Mouse (Mus musculus): ENCODE results near the gene Capn15. TPM values are rescaled to one million over a fixed set of nuclear protein-coding genes. Genes with fewer than 3 reads are reported as not detected.

The Capn15 gene
- polyA plus RNA-seq, 1 experiment: 12.1 TPM

- Histone ChIP-seq H3K27ac (ENCODE audit: insufficient read depth, low read depth, low read length) (no peak overlapping the region), H3K4me1 (ENCODE audit: control insufficient read depth, insufficient read depth, low read length) (peaks cover 32% of the 10 kb centered on the region), H3K4me3 (ENCODE audit: insufficient read depth, low read length) (no peak overlapping the region)
- TF ChIP-seq POLR2A (IDR thresholded peaks at IDR 0.05; ENCODE audit: borderline replicate concordance, low read depth, low read length) (no peak), CTCF (IDR thresholded peaks at IDR 0.05; ENCODE audit: low read depth, low read length) (no peak)
Measured at GRCm38 (mm10) chr17:25979829-25980738, 5.5 kb downstream of the Capn15 start.

- TF ChIP-seq CTCF (IDR thresholded peaks at IDR 0.05; ENCODE audit: low read depth, low read length): no peak
- TF ChIP-seq POLR2A (IDR thresholded peaks at IDR 0.05; ENCODE audit: borderline replicate concordance, low read depth, low read length): no peak
- peaks cover 22% of the 10 kb centered on the region for H3K4me1 ChIP-seq (ENCODE audit: control insufficient read depth, insufficient read depth, low read length)
- no peak overlapping the region for H3K4me3 ChIP-seq (ENCODE audit: insufficient read depth, low read length)
- H3K27ac ChIP-seq (ENCODE audit: insufficient read depth, low read depth, low read length): no peak overlapping the region
Measured at GRCm38 (mm10) chr17:25970954-25971707, 14.5 kb downstream of the Capn15 start.

GRCm38 (mm10) chr17:25970448-25970847, 15.1 kb downstream of the Capn15 start:
- Histone ChIP-seq H3K4me1 (ENCODE audit: control insufficient read depth, insufficient read depth, low read length) (peaks cover 22% of the 10 kb centered on the region), H3K27ac (ENCODE audit: insufficient read depth, low read depth, low read length) (no peak overlapping the region), H3K4me3 (ENCODE audit: insufficient read depth, low read length) (no peak overlapping the region)
- no peak for TF ChIP-seq POLR2A (IDR thresholded peaks at IDR 0.05; ENCODE audit: borderline replicate concordance, low read depth, low read length)
- TF ChIP-seq CTCF (IDR thresholded peaks at IDR 0.05; ENCODE audit: low read depth, low read length): no peak

- TF ChIP-seq CTCF (IDR thresholded peaks at IDR 0.05; ENCODE audit: low read depth, low read length): no peak
- no peak for TF ChIP-seq POLR2A (IDR thresholded peaks at IDR 0.05; ENCODE audit: borderline replicate concordance, low read depth, low read length)
- H3K27ac ChIP-seq (ENCODE audit: insufficient read depth, low read depth, low read length): no peak overlapping the region
- H3K4me3 ChIP-seq (ENCODE audit: insufficient read depth, low read length): no peak overlapping the region
- peaks cover 22% of the 10 kb centered on the region for H3K4me1 ChIP-seq (ENCODE audit: control insufficient read depth, insufficient read depth, low read length)
Measured at GRCm38 (mm10) chr17:25968176-25968575, 17.4 kb downstream of the Capn15 start.

- Histone ChIP-seq H3K27ac (ENCODE audit: insufficient read depth, low read depth, low read length) (no peak overlapping the region), H3K4me3 (ENCODE audit: insufficient read depth, low read length) (no peak overlapping the region), H3K4me1 (ENCODE audit: control insufficient read depth, insufficient read depth, low read length) (peaks cover 22% of the 10 kb centered on the region)
- TF ChIP-seq CTCF (IDR thresholded peaks at IDR 0.05; ENCODE audit: low read depth, low read length) (no peak), POLR2A (IDR thresholded peaks at IDR 0.05; ENCODE audit: borderline replicate concordance, low read depth, low read length) (no peak)
Measured at GRCm38 (mm10) chr17:25967652-25968051, 17.9 kb downstream of the Capn15 start.

GRCm38 (mm10) chr17:25964271-25964670, 21.3 kb downstream of the Capn15 start:
- Histone ChIP-seq H3K27ac (ENCODE audit: insufficient read depth, low read depth, low read length) (no peak overlapping the region), H3K4me1 (ENCODE audit: control insufficient read depth, insufficient read depth, low read length) (peaks cover 4% of the 10 kb centered on the region), H3K4me3 (ENCODE audit: insufficient read depth, low read length) (no peak overlapping the region)
- TF ChIP-seq CTCF (IDR thresholded peaks at IDR 0.05; ENCODE audit: low read depth, low read length) (no peak), POLR2A (IDR thresholded peaks at IDR 0.05; ENCODE audit: borderline replicate concordance, low read depth, low read length) (no peak)

GRCm38 (mm10) chr17:25962413-25962905, 23.1 kb downstream of the Capn15 start:
- H3K27ac ChIP-seq (ENCODE audit: insufficient read depth, low read depth, low read length): no peak overlapping the region
- H3K4me1 ChIP-seq (ENCODE audit: control insufficient read depth, insufficient read depth, low read length): no peaks in the 10 kb centered on the region
- TF ChIP-seq CTCF (IDR thresholded peaks at IDR 0.05; ENCODE audit: low read depth, low read length) (no peak), POLR2A (IDR thresholded peaks at IDR 0.05; ENCODE audit: borderline replicate concordance, low read depth, low read length) (no peak)
- H3K4me3 ChIP-seq (ENCODE audit: insufficient read depth, low read length): no peak overlapping the region

- H3K27ac ChIP-seq (ENCODE audit: insufficient read depth, low read depth, low read length): no peak overlapping the region
- H3K4me3 ChIP-seq (ENCODE audit: insufficient read depth, low read length): no peak overlapping the region
- no peaks in the 10 kb centered on the region for H3K4me1 ChIP-seq (ENCODE audit: control insufficient read depth, insufficient read depth, low read length)
- no peak for TF ChIP-seq CTCF (IDR thresholded peaks at IDR 0.05; ENCODE audit: low read depth, low read length)
- no peak for TF ChIP-seq POLR2A (IDR thresholded peaks at IDR 0.05; ENCODE audit: borderline replicate concordance, low read depth, low read length)
Measured at GRCm38 (mm10) chr17:25961566-25961965, 24.0 kb downstream of the Capn15 start.

- no peak overlapping the region for H3K27ac ChIP-seq (ENCODE audit: insufficient read depth, low read depth, low read length)
- H3K4me3 ChIP-seq (ENCODE audit: insufficient read depth, low read length): no peak overlapping the region
- no peaks in the 10 kb centered on the region for H3K4me1 ChIP-seq (ENCODE audit: control insufficient read depth, insufficient read depth, low read length)
- TF ChIP-seq POLR2A (IDR thresholded peaks at IDR 0.05; ENCODE audit: borderline replicate concordance, low read depth, low read length): no peak
- TF ChIP-seq CTCF (IDR thresholded peaks at IDR 0.05; ENCODE audit: low read depth, low read length): no peak
Measured at GRCm38 (mm10) chr17:25959630-25960467, 25.7 kb downstream of the Capn15 start.
